Mouse (Mus musculus) kidney, postnatal 25 days (tissue): ENCODE data around the gene Chd1.

Experiments
- DNase-seq, 2 experiments: peaks; one replicate each; pipeline ENCODE4 v3.0.0; 2021; ENCODE audit warnings: mixed read lengths in 2 of 2

The Chd1 gene

DNA sequence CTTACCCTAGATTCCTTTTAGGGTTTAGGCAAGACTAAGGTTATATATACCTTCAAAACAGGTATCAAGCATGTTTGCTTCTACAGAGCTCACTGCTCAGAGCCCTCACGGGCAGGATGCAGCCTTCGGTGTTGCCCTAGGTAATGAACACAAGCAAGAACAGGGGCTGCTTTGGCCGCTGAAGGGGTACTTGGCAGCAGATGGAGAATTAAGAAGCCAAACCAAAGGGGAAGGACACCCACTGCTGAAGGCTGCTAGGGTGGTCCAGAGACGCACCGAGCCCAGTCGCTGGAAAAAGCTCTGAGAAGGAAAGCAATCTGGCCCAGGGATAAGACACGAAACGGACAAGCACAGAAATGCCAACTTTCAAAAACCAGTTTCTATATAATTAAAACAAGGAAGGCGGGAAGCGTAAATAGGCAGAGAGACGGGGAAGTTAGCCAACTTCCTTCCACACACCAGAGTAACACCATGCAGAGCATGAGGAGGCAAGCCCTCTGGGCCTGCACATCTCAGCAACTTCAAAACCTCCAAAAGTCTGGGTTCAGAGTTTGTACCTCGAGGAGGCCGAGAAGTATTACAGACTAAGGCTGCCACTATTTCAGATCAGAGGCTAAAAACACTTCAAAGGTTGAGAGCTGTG is 107.5 kb downstream of the Chd1 start:
- no peak for DNase-seq

DNA sequence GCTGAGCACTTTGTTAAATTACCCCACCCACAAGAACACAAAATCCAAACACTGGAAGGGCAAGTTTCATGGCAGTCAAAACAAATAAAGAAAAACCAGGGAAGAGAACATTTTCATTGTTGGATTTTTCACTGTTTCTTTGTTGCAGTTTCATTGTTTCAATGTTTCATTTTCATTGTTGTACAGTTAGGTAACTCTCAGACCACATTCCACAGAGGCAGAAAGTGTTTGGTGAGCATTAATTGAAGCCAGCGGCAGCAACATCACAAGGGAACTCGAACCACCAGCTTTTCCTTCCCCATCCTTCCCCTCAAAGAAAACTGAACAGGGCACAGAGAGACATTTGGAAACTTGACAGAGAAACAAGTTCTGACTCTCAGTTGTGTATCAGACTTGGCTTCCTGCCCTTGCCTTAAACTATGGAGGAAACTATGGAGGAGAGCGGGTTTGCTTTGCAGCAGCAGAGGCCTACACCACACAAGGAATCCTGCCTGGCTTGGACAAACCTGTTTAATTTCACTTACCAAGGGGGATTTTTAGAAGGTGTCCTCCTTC is 109.0 kb downstream of the Chd1 start:
- DNase-seq, result no peak

DNA sequence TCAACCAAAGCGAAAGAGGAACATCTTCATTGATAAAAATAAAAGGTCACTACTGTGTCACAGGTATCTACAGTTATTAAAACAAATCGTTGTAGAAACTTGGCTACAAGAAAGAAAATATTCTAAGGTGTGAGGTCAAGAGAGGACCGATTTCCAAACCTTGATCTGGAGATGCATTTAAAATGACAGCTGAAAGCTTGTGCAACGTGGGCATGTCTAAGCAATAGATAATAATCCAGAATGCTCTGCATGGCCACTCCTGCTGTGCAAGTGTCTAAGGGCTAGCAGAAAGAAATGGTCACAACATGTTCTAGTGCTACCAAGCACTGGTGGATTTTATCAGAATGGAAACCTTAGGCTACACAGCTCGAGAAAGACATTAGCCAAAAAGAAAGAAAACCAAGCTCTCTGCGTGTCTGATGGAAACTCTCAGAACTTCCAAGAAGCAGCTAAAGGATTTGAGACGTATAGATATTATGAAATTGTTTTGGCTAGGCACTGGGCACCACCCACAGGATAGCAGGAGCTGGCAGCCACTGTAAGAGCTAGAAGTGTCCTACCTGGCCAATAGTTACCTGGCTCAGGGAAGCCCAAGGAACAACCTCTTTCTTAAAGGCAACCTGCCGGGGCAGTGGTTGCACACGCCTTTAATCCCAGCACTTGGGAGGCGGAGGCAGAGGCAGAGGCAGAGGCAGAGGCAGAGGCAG is 110.7 kb downstream of the Chd1 start:
- DNase-seq, result no peak

DNA sequence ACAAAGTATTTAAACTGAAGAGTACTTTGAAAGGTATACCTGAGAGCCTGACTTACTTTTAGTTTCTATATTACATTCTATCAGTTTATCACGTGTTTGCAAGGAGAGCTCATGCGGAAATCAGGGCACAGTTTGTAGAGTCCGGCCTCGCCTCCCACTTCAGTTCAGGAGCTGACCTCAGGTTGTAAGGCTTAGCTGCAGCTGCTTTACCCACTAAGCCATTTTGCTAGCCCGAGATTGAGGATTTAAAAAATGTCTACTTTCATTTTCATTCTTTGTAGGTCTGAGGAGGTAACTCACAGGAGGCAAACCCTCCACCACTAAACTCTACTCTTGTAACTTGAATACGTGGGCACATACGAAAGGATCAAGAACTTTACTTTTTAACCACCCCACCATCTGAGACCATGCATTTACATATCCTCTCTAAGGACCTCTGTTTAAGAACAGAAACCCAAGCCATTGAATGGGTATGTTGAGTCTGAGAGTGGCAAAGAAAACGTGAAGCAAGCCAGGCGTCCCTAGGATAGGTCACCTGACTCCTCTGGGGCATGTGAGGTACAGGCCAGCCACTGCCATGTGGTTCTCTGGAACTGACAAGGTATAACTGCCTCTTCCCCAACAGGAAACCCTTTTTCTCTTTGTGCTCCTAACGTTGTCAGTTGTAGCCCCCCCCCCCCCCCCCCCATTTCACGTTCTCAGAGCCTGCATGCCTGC is 111.8 kb downstream of the Chd1 start:
- no peak for DNase-seq

DNA sequence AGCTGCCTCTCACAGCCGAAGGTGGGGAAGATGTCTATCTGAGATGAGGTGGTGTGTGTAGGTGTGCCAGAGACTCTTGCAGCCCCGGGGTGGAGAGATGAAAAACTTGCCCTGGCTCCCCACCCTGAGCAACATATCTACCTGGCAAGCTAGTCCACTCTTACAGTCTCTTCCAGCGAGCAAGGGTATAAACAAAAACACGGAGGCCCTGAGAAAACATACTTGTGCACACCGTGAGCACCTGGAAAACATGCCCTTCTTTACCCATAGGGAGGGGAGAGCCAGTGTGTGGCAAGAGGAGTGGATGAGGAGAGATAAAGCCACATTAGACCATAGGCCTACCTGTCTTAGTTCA is 112.3 kb downstream of the Chd1 start:
- DNase-seq, result no peak

DNA sequence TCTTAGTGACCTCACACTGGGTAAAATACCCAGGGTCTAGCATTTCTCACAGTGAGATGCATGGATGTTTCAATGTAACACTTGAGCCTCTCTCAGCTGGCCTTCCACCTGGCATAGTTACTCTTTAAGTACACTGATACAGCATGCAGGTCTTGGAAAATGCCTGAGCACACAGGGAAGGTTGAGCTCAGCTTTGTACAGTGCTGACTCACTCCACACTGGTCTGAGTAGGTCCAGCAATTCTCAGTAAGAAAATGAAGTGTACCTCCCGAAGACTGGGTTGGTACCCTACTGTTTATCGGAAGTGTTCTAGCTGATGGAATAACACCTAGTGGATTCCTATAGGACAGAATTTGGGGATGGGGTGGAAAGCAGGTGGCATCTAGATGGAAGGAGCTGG is 112.9 kb downstream of the Chd1 start:
- DNase-seq, result no peak

DNA sequence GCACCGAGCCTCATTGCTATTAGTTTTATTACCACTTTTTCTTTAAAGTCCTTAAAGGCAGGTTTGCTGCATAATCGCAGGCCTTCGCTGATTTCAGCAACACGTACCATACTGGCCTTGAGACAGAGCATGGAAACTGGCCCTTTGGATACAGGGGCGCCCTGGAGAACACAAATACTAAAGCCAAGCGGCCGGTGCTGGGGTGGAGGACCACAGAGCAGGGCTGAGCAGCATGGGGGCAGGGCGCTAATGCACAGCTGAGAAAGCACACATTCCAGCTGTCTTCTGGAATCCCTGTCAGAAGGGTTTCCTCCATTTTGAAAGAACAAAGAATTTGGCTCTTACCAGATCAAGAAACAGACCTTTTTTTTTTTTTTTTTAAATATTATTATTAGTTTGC is 113.6 kb downstream of the Chd1 start:
- no peak for DNase-seq

DNA sequence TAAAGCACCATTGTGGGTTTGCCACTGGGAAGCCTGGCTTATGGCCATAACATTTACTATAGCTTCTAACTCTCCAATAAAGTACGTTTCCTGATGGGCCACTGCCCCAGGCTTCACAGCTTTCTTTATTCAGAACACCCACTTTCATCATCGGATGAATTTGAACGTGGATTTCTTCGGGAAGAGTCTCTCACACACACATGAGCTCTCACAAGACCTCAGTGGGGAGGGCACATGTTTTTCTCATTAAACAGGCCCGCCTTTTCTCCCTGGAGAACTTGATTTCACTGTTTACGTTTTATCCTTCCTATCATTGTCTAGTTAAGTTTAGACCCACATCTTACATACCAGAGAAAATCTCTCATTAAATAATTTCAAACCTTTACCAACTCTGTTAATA is 115.4 kb downstream of the Chd1 start:
- no peak for DNase-seq

DNA sequence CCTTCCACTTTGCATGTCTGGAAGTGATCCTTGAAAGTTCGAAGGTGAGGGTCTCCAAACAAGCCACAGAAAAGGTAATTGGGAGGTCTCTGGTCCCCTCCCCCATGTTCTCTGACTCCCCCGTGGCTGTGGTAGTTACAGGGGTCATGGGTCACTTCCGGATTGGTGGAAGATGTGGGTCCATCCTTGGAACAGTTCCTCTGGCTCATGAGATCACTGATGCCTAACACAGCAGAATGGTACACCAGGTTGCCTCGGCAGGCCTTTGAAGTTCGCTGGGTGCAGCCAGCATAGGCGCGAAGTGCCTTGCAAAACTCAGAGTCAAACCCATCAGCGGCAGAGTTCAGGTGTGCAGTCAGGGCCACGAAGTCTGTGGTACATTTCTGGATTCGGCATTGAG is 116.0 kb downstream of the Chd1 start:
- DNase-seq, result no peak

DNA sequence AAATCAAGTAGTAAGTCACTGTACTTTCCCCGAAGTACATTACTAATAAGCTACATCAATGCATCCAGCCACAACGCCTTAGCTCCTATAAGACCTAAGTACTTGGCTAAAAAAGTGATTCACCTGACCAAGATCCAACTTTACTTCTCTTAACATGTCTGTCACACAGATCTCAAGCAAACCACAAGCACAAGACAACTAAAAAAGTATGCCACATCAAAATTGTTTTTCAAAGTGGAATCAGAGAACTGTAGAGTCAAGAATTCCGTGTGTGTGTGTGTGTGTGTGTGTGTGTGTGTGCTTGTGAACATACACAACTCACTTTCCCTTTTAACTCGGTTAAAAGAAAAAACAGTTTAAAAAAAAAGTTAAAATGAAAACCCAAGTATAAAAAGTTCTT is 116.9 kb downstream of the Chd1 start:
- no peak for DNase-seq
